Mouse (Mus musculus) E14TG2a.4 (cell line): Measurements from ENCODE around the gene Fermt1.

Experiments used
- CTCF ChIP-seq: conservative IDR thresholded peaks from 2 replicates; pipeline ENCODE4 v1.5.1; 2014; ENCODE audit warnings: low read length
- NANOG ChIP-seq: IDR thresholded peaks from 2 replicates; pipeline ENCODE4 v1.6.1; 2014; ENCODE audit warnings: borderline replicate concordance, low read length, mixed read lengths

- TF ChIP-seq NANOG (no peak), CTCF (no peak)
Observed at GRCm38 (mm10) chr2:132989778-132990564, 44.3 kb upstream of the Fermt1 start.
